Mouse (Mus musculus) T-cell, adult 2 months (primary cell): ENCODE measurements around the gene Krt36.

Experiments used
- DNase-seq: peaks from one replicate; pipeline ENCODE4 v3.0.0; 2022; ENCODE audit warnings: low spot score

The Krt36 gene

DNA sequence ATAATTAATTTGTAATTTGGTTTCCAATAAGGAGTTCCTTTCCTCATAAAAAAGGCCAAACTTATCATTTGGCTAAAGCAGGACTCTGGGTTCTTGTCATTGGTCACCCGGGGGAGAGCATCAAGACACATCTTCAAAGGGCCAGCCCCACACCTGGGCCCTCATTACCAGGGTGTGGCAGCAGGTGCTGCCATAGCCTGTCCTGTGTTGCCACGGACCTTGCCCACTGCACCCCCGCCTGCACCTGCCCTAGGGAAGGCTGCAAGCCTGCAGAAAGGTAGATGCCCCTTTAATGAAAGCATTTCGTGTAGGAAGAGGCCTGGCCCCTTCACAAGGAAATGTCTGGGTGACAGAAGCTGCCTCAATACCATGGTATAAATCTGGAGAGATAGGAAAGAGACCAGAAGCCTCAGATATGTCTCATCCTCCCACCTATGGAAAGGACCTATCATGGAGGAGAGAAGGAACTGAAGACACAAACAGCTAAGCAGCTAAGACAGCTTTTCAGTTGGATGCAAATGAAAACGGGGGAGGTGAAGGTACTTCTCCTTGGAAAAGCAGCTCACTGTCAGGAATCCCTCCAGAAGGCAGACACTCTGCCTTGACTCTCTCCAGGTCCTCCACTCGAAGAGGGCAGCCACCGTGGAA lies 16.9 kb downstream of the Krt36 start:
- no peak for DNase-seq

DNA sequence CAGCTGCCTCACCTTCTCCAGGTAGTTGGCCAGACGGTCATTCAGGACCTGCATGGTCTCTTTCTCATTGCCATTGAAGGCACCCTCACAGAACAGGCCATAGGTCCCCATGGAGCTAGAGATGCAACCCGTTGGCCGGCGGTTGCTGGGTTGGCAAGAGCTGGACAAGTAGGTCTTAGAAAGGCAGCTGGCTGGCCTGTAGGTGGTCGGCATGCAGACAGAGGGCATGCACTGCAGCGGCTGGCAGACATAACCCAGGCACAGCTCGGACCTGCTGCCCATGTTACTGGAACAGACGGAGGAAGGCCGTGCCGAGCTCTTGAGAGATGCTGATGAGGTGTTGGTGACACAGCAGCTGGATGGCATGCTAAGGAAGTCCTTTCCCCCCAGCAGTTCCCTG lies 17.6 kb downstream of the Krt36 start, which contains the start of gene Krt32:
Gene Krt32, minus strand, starts transcription at position 366 of the 400 bp plus-strand sequence.
- no peak for DNase-seq

- DNase-seq, result no peak
Observed at GRCm38 (mm10) chr11:100073873-100074272, 31.6 kb downstream of the Krt36 start.

GRCm38 (mm10) chr11:100067293-100068036 lies 38.0 kb downstream of the Krt36 start:
- no peak for DNase-seq

GRCm38 (mm10) chr11:100066236-100067010 lies 39.0 kb downstream of the Krt36 start:
- no peak for DNase-seq

DNA sequence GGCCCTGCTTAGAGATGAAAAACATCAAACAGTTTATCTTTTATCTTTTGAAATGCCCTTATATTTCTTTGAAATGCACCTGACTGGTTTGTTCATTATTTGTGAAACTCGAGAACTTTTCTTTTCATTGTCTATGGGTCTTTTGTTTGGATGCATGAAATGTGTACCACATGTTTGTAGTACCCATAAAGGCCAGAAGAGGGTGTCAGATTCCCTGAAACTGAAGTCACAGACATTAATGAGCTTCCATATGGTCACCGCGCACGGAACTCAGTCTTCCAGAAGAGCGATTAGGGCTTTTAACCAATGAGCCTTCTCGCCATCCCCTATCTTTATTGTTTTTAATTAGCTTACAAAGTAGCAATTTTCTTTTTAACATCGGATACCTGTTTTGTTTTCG lies 46.6 kb downstream of the Krt36 start:
- no peak for DNase-seq

DNA sequence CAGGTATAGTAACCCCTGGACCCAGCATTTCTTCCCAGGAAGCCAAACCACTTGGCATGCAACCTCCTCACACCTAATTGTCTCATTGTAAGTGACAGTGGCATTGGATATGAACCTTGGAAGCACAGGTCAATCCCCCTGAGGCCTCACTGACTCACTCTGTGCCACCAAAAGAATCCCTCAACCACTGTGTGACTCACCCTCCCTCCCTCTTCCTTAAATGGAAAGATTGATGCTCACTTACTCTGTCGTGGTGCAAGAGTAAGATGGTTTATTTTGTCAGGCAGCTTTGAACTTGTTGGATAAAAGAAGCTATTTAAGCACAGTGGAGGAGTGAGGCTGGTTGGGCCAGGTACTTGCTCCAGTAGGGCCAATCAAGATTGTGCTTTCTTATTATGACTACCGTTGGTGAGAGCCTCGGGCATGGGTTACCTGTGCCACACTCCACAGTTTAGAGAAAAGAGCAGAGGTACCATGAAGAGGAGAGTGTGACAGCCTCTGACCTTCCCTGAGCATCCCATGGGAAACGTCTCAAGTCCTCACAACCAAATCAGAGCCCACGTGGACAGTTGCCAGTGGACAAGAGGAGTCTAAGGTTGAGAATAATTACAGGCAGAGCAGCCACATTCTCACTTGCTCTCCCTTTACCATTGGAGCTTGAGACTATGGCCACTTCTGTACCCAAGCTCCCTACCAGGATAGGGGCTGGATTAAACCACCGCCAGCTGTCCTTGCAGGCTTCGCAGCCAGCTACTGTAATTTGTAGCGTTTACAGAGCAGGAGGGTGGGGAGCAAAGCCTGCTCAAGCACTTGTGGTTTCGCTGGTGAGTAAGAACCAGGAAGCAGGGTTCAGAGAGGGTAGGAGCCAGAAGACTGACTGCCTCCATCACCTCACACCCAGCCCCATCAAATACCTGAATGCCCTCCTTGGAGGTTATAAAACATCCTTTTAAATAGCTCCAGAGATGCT lies 49.5 kb downstream of the Krt36 start:
- no peak for DNase-seq
